In genomic region chr1:131569721-131570120, GRCm38 (mm10) we compare ENCODE assay signal across 45 mouse cellular contexts. TPM values are rescaled to one million over a fixed set of nuclear protein-coding genes. Genes with fewer than 3 reads are reported as not detected.
"Had no signal": no experiment of that assay in that cellular context is flagged by ENCODE, and none has a peak within 500 bp of the region (broad histone marks: within the 10 kb centered on the region; RNA-seq: fewer than 3 reads in every experiment).

No protein-coding gene starts in this region.

- ATAC-seq: hindbrain, embryonic 16.5 days; hindbrain, postnatal 0 days; inflammation-experienced regulatory T-cells, adult 6 months; intestine, embryonic 15.5 days; intestine, embryonic 16.5 days; intestine, postnatal 0 days had no signal

- DNase-seq: heart, postnatal 10 days; heart, postnatal 14 days; heart, postnatal 36 days; heart, postnatal 4 days; kidney, adult 11 months; kidney, adult 18-20 months; kidney, adult 2 months; kidney, adult 8-10 months; kidney, adult 9 months; kidney, postnatal 10 days; kidney, postnatal 14 days; kidney, postnatal 25 days; kidney, postnatal 36 days; kidney, postnatal 4 days; layer of hippocampus, adult 9-11 months; layer of hippocampus, postnatal 36 days had no signal

- H3K9ac ChIP-seq: heart, embryonic 12.5 days; heart, embryonic 13.5 days; heart, embryonic 15.5 days; hindbrain, embryonic 12.5 days; hindbrain, embryonic 13.5 days; hindbrain, embryonic 14.5 days; hindbrain, embryonic 15.5 days; intestine, embryonic 15.5 days; kidney, embryonic 15.5 days had no signal

- H3K9me3 ChIP-seq: heart, embryonic 10.5 days; heart, embryonic 12.5 days; heart, embryonic 13.5 days; heart, embryonic 15.5 days; hindbrain, embryonic 10.5 days; hindbrain, embryonic 12.5 days; hindbrain, embryonic 13.5 days; hindbrain, embryonic 15.5 days; intestine, embryonic 15.5 days; kidney, embryonic 15.5 days had no signal

- H3K36me3 ChIP-seq: heart, embryonic 10.5 days; heart, embryonic 12.5 days; heart, embryonic 13.5 days; heart, embryonic 15.5 days; hindbrain, embryonic 10.5 days; hindbrain, embryonic 12.5 days; hindbrain, embryonic 13.5 days; hindbrain, embryonic 15.5 days; intestine, embryonic 15.5 days; kidney, embryonic 15.5 days had no signal

- H3K27me3 ChIP-seq: heart, embryonic 12.5 days; heart, embryonic 13.5 days; heart, embryonic 15.5 days; hindbrain, embryonic 12.5 days; hindbrain, embryonic 13.5 days; hindbrain, embryonic 15.5 days; intestine, embryonic 15.5 days; kidney, embryonic 15.5 days had no signal

- H3K4me1 ChIP-seq: heart, embryonic 10.5 days; heart, embryonic 13.5 days; heart, embryonic 15.5 days; hindbrain, embryonic 10.5 days; hindbrain, embryonic 12.5 days; hindbrain, embryonic 13.5 days; hindbrain, embryonic 15.5 days; intestine, embryonic 15.5 days; kidney, embryonic 15.5 days had no signal

- H3K4me3 ChIP-seq: heart, embryonic 10.5 days; heart, embryonic 12.5 days; heart, embryonic 13.5 days; heart, embryonic 15.5 days; hindbrain, embryonic 10.5 days; hindbrain, embryonic 12.5 days; hindbrain, embryonic 13.5 days; hindbrain, embryonic 15.5 days; intestine, embryonic 15.5 days; kidney, embryonic 15.5 days; layer of hippocampus, adult 2 months had no signal

- H3K27ac ChIP-seq: heart, embryonic 10.5 days; heart, embryonic 13.5 days; heart, embryonic 15.5 days; hindbrain, embryonic 10.5 days; hindbrain, embryonic 12.5 days; hindbrain, embryonic 13.5 days; hindbrain, embryonic 14.5 days; hindbrain, embryonic 15.5 days; hindbrain, postnatal 0 days; intestine, embryonic 15.5 days; kidney, embryonic 15.5 days; kidney, postnatal 0 days; layer of hippocampus, adult 2 months had no signal

RNA-seq across cellular contexts. Expression of gene Avpr1b, which starts 29.3 kb away (rescaled TPM):
- total RNA-seq: heart, postnatal 10 days; heart, postnatal 14 days; heart, postnatal 25 days; heart, postnatal 36 days; heart, postnatal 4 days; hematopoietic stem cell, adult 5-6 weeks; hindbrain, postnatal 0 days; left cerebral cortex, adult 18-20 months had no signal
- polyA plus RNA-seq: heart, embryonic 10.5 days; heart, embryonic 11.5 days; heart, embryonic 12.5 days; heart, embryonic 13.5 days; heart, embryonic 14.5 days; heart, embryonic 15.5 days; heart, embryonic 16.5 days; heart, postnatal 0 days; hindbrain, embryonic 10.5 days; hindbrain, embryonic 11.5 days; hindbrain, embryonic 12.5 days; hindbrain, embryonic 13.5 days; hindbrain, embryonic 14.5 days; hindbrain, embryonic 15.5 days; hindbrain, embryonic 16.5 days; hindbrain, postnatal 0 days; inflammation-experienced regulatory T-cells, adult 6 months; intestine, embryonic 14.5 days; intestine, embryonic 15.5 days; intestine, postnatal 0 days; kidney, adult 2 months; kidney, embryonic 14.5 days; kidney, embryonic 15.5 days; kidney, embryonic 16.5 days; kidney, postnatal 0 days had no signal

RNA-seq across cellular contexts. Expression of gene Fam72a, which starts 42.0 kb away (rescaled TPM):
- total RNA-seq: hindbrain, postnatal 0 days had no signal
